Mouse (Mus musculus) limb, embryonic 12.5 days (tissue): Measurements from ENCODE around the gene Kcnj1. TPM values are rescaled to one million over a fixed set of nuclear protein-coding genes. Genes with fewer than 3 reads are reported as not detected.

ENCODE experiments used
- ATAC-seq: fragments of 200-750 bp; cut with Nextera tagmentation; 2 replicates; pipeline ENCODE4 v1.8.0; 2017; ENCODE audit warnings: low read depth, moderate TSS enrichment; ENCODE audit not compliant: insufficient number of reproducible peaks, insufficient read depth, low FRiP score, low TSS enrichment
- H3K27ac ChIP-seq: fragments of 300-500 bp; sonication (generic); 2 replicates; pipeline ENCODE4 v1.5.1; 2016; ENCODE audit warnings: mild to moderate bottlenecking, moderate library complexity
- H3K27me3 ChIP-seq: fragments of 300-500 bp; sonication (generic); 2 replicates; pipeline ENCODE4 v1.6.1; 2016; ENCODE audit warnings: mild to moderate bottlenecking, moderate library complexity
- H3K36me3 ChIP-seq: fragments of 300-500 bp; sonication (generic); 2 replicates; pipeline ENCODE4 v1.6.1; 2016; ENCODE audit warnings: mild to moderate bottlenecking, moderate library complexity
- H3K4me1 ChIP-seq: fragments of 300-500 bp; sonication (generic); replicated peaks from 2 replicates; pipeline ENCODE4 v1.6.1; 2016
- H3K4me2 ChIP-seq: fragments of 300-500 bp; sonication (generic); 2 replicates; pipeline ENCODE4 v1.6.1; 2016; ENCODE audit warnings: mild to moderate bottlenecking, moderate library complexity
- H3K4me3 ChIP-seq: fragments of 300-500 bp; sonication (generic); replicated peaks from 2 replicates; pipeline ENCODE4 v1.5.1; 2016; ENCODE audit warnings: mild to moderate bottlenecking
- H3K9ac ChIP-seq: fragments of 300-500 bp; sonication (generic); replicated peaks from 2 replicates; pipeline ENCODE4 v1.6.1; 2016; ENCODE audit warnings: mild to moderate bottlenecking, moderate library complexity
- H3K9me3 ChIP-seq: fragments of 300-500 bp; sonication (generic); 2 replicates; pipeline ENCODE4 v1.6.1; 2016; ENCODE audit warnings: mild to moderate bottlenecking, moderate library complexity
- WGBS: fragments of 180-500 bp; shearing (Covaris S2); methylation state at CpG from one replicate; pipeline ENCODE4 v1.1.7; 2016; 5-methylcytosine and 5-hydroxymethylcytosine counted together
- polyA plus RNA-seq: library from polyadenylated mRNA; unstranded; fragments of >200 nt; fragmentation: Nextera tagmentation; extraction: Ambion mirVana; gene quantifications from 2 replicates; pipeline ENCODE4 v1.2.1, GENCODE M21; 2016

Kcnj1 gene
- polyA plus RNA-seq = not detected in 2 replicates

DNA sequence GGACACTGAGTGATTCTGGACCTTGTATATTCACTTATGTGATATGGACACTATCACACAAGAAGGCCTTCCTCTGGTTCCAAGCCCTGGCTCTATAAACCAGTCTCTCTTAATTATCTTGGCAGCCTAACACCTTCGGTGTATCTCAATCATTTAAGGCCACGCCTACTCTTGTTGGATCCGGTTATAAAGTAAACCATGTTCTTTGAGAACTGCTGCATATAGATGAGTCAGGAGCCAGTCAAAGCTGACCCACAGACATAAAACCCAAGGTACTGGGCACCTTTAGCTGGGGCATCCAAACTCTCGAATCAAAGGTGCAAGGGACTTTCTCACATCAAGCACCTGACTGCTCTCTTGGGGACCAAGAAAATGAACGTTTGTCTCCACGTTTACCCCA, at the start of gene Kcnj1:
TSS of gene Kcnj1 (plus strand) at position 292 of the 400 bp plus-strand sequence.
- WGBS = 88% methylated on average over 6 of the region's 6 CpGs
- ATAC-seq = no peak
- Histone ChIP-seq H3K4me3 (no peak within 1 kb of the TSS), H3K27ac (no peak within 1 kb of the TSS), H3K4me1 (no peaks in the 10 kb centered on the region), H3K4me2 (no peak within 1 kb of the TSS), H3K9me3 (no peaks in the 10 kb centered on the region), H3K27me3 (no peaks in the 10 kb centered on the region; the same call in 1 of the 2 replicates), H3K36me3 (no peaks in the 10 kb centered on the region), H3K9ac (no peak within 1 kb of the TSS)

DNA sequence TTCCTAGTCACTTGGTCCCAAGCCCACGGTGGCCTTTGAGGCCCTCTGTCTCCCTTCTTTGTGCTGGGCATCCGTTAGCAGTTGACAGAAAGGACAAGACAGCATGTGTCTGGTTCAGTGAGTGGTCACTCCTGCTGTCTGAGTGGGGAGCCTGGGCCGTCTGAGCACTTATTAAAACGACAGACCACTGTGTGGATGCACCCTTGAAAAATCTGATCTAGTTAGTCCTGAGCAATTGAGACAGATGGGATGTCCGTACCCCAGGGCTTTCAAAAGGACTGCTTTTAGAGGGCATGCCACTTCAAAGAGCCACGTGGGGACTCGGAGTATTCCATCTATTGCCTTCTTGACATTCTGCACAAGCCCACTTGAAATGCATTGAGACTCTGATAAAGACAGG, 48.7 kb upstream of the Kcnj1 start:
- H3K4me1 ChIP-seq = peaks cover 7% of the 10 kb centered on the region
- no peaks in the 10 kb centered on the region for H3K9me3 ChIP-seq
- no peaks in the 10 kb centered on the region for H3K36me3 ChIP-seq
- 54% methylated on average over 7 of the region's 7 CpGs for WGBS
- no peak overlapping the region for H3K9ac ChIP-seq
- no peak overlapping the region for H3K27ac ChIP-seq
- no peak for ATAC-seq
- H3K4me2 ChIP-seq = no peak overlapping the region
- no peaks in the 10 kb centered on the region for H3K27me3 ChIP-seq
- H3K4me3 ChIP-seq = no peak overlapping the region

- peaks cover 6% of the 10 kb centered on the region; the same call in 1 of the 2 replicates for H3K4me1 ChIP-seq
- H3K27me3 ChIP-seq = no peaks in the 10 kb centered on the region; the same call in 1 of the 2 replicates
- no peak overlapping the region for H3K4me2 ChIP-seq
- no peak for ATAC-seq
- no peaks in the 10 kb centered on the region for H3K36me3 ChIP-seq
- H3K27ac ChIP-seq = no peak overlapping the region
- H3K4me3 ChIP-seq = no peak overlapping the region
- H3K9ac ChIP-seq = no peak overlapping the region
- no peaks in the 10 kb centered on the region; the same call in 1 of the 2 replicates for H3K9me3 ChIP-seq
- WGBS = 89% methylated on average over 4 of the region's 4 CpGs
Observed at GRCm38 (mm10) chr9:32328777-32329176, 43.5 kb upstream of the Kcnj1 start.

DNA sequence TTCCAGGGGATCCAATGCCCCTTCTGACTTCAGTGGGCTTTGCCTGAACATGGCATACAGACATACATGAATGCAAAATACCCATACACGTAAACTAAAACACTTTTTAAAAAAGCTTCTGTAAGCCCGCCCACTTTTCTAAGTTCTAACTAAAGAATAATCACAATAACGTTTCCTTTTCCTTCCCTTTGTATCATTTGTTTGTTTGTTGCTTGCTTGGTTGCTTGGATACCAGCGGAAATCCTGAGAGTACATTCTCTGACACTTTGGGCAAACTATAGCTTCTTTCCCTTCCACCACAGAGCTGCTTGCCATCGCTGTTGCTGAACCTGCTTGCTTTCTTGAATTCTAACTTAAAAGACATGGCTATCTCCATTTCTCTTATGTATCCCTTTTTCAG, 41.1 kb upstream of the Kcnj1 start:
- H3K36me3 ChIP-seq = no peaks in the 10 kb centered on the region
- no peak overlapping the region for H3K4me2 ChIP-seq
- no peaks in the 10 kb centered on the region; the same call in 1 of the 2 replicates for H3K27me3 ChIP-seq
- no peaks in the 10 kb centered on the region; the same call in 1 of the 2 replicates for H3K9me3 ChIP-seq
- no peak overlapping the region for H3K9ac ChIP-seq
- ATAC-seq = no peak
- no peak overlapping the region for H3K4me3 ChIP-seq
- H3K27ac ChIP-seq = no peak overlapping the region
- peaks cover 6% of the 10 kb centered on the region; the same call in 1 of the 2 replicates for H3K4me1 ChIP-seq
- WGBS = 82% methylated on average over 5 of the region's 5 CpGs

- WGBS = 74% methylated on average over 13 of the region's 13 CpGs
- no peak overlapping the region for H3K4me2 ChIP-seq
- H3K27ac ChIP-seq = no peak overlapping the region
- no peaks in the 10 kb centered on the region for H3K36me3 ChIP-seq
- ATAC-seq = no peak
- no peak overlapping the region for H3K9ac ChIP-seq
- peaks cover 6% of the 10 kb centered on the region; the same call in 1 of the 2 replicates for H3K4me1 ChIP-seq
- no peak overlapping the region for H3K4me3 ChIP-seq
- no peaks in the 10 kb centered on the region for H3K9me3 ChIP-seq
- H3K27me3 ChIP-seq = peaks cover 9% of the 10 kb centered on the region
Observed at GRCm38 (mm10) chr9:32335389-32336150, 36.7 kb upstream of the Kcnj1 start.

GRCm38 (mm10) chr9:32340831-32341230, 31.5 kb upstream of the Kcnj1 start:
- peaks cover 60% of the 10 kb centered on the region for H3K27me3 ChIP-seq
- no peaks in the 10 kb centered on the region for H3K9me3 ChIP-seq
- no peak overlapping the region for H3K9ac ChIP-seq
- H3K27ac ChIP-seq = no peak overlapping the region
- ATAC-seq = no peak
- no peak overlapping the region for H3K4me3 ChIP-seq
- peaks cover 15% of the 10 kb centered on the region for H3K4me1 ChIP-seq
- H3K36me3 ChIP-seq = no peaks in the 10 kb centered on the region
- 56% methylated on average over 5 of the region's 5 CpGs for WGBS
- no peak overlapping the region for H3K4me2 ChIP-seq

- Histone ChIP-seq H3K9ac (no peak overlapping the region), H3K36me3 (no peaks in the 10 kb centered on the region), H3K9me3 (no peaks in the 10 kb centered on the region), H3K4me2 (no peak overlapping the region), H3K4me3 (no peak overlapping the region), H3K27me3 (peaks cover 68% of the 10 kb centered on the region), H3K27ac (no peak overlapping the region), H3K4me1 (peaks cover 26% of the 10 kb centered on the region)
- no peak for ATAC-seq
- WGBS = 19% methylated on average over 8 of the region's 8 CpGs
Observed at GRCm38 (mm10) chr9:32342929-32343328, 29.4 kb upstream of the Kcnj1 start.

- Histone ChIP-seq H3K4me1 (peaks cover 31% of the 10 kb centered on the region), H3K4me3 (peak within 1 kb of the TSS; percentile 36), H3K27ac (no peak within 1 kb of the TSS), H3K9me3 (no peaks in the 10 kb centered on the region), H3K36me3 (no peaks in the 10 kb centered on the region), H3K27me3 (peaks cover 65% of the 10 kb centered on the region), H3K9ac (peak within 1 kb of the TSS; percentile 40; the same call in 1 of the 2 replicates), H3K4me2 (peak within 1 kb of the TSS; percentile 62)
- WGBS = 1% methylated on average over 19 of the region's 20 CpGs
- no peak for ATAC-seq
Observed at GRCm38 (mm10) chr9:32344051-32344450, 28.2 kb upstream of the Kcnj1 start, which contains the start of gene Kcnj5. TSS of gene Kcnj5 (minus strand) at chr9:32344350.

DNA sequence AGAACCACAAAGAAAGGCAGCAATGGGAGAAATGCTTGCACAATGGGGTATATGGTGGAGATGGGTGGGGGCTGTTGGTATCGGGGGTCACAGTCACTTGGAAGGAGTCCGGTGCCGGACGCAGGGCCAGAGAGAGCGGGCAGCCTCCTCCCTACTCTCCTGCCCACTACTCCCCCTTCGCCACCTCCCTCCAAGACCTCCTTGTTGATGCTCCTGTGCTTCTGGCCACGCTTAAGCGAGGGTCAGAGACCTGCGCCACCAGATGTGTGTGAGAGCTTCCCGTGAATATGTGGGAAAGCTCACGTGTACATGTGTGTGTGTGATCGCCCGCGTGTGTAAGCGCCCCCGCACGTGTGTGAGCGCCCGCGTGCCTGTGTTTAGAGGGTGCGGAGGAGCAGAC, 27.8 kb upstream of the Kcnj1 start:
- H3K4me2 ChIP-seq = peak overlapping the region; percentile 62
- no peaks in the 10 kb centered on the region for H3K9me3 ChIP-seq
- peaks cover 31% of the 10 kb centered on the region for H3K4me1 ChIP-seq
- peaks cover 65% of the 10 kb centered on the region for H3K27me3 ChIP-seq
- H3K36me3 ChIP-seq = no peaks in the 10 kb centered on the region
- H3K27ac ChIP-seq = no peak overlapping the region
- H3K4me3 ChIP-seq = peak overlapping the region; percentile 36
- ATAC-seq = no peak
- peak overlapping the region; percentile 40; the same call in 1 of the 2 replicates for H3K9ac ChIP-seq
- WGBS = 2% methylated on average over 21 of the region's 21 CpGs

DNA sequence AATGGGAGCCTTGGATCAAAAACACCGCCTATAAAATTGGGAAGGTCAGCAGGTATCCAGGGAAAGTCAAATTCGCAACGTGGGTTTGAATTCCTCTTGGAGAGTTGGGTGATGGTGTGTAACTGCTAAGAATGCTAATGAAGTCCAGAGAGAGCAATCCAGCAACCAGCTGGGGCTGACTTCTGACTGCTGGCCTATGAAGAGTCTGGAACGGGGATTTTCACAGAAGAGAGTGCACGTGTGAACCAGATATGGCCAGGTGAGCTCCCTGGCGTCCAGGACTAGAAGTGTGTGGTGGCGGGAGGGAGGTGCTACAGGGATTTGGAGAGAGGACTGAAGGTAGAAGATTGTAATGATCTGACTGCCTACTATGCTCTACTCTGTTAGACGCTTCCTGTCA, 24.2 kb upstream of the Kcnj1 start:
- ATAC-seq = no peak
- H3K27me3 ChIP-seq = peaks cover 35% of the 10 kb centered on the region
- H3K4me2 ChIP-seq = no peak overlapping the region
- H3K27ac ChIP-seq = no peak overlapping the region
- H3K9me3 ChIP-seq = no peaks in the 10 kb centered on the region
- no peak overlapping the region for H3K9ac ChIP-seq
- H3K36me3 ChIP-seq = no peaks in the 10 kb centered on the region
- H3K4me3 ChIP-seq = no peak overlapping the region
- 37% methylated on average over 8 of the region's 8 CpGs for WGBS
- peaks cover 36% of the 10 kb centered on the region for H3K4me1 ChIP-seq

GRCm38 (mm10) chr9:32349344-32349743, 22.9 kb upstream of the Kcnj1 start:
- no peak overlapping the region for H3K4me3 ChIP-seq
- no peak for ATAC-seq
- 87% methylated on average over 10 of the region's 10 CpGs for WGBS
- H3K9ac ChIP-seq = no peak overlapping the region
- no peaks in the 10 kb centered on the region for H3K9me3 ChIP-seq
- H3K4me1 ChIP-seq = peaks cover 29% of the 10 kb centered on the region
- no peak overlapping the region for H3K27ac ChIP-seq
- H3K36me3 ChIP-seq = no peaks in the 10 kb centered on the region
- H3K4me2 ChIP-seq = no peak overlapping the region
- peaks cover 23% of the 10 kb centered on the region for H3K27me3 ChIP-seq
